Mouse (Mus musculus) G1E (cell line): ENCODE measurements at regions not wholly inside any gene's neighbourhood (a gene's known extent, or its start where the extent isn't known, plus 50 kb on each side); places are given as distances from the start of the nearest gene placed in this dataset.
A peak's percentile ranks its signal among the peaks of the same experiment; 100 is the strongest.

Experiments
- ATAC-seq: 2 replicates; pipeline ENCODE4 v1.8.0; 2016; ENCODE audit warnings: mild to moderate bottlenecking; ENCODE audit not compliant: insufficient number of reproducible peaks, poor library complexity, low FRiP score, severe bottlenecking; ENCODE audit errors: extremely low read depth
- DNase-seq: peaks from one replicate; pipeline ENCODE4 v3.0.0; 2012; ENCODE audit warnings: low spot score
- H3K27me3 ChIP-seq: 2 replicates; pipeline ENCODE4 v1.6.1; 2012; ENCODE audit warnings: mild to moderate bottlenecking, low read length, inconsistent platforms; ENCODE audit not compliant: insufficient read depth
- H3K36me3 ChIP-seq: replicated peaks from 2 replicates; pipeline ENCODE3; 2012; ENCODE audit warnings: mild to moderate bottlenecking, inconsistent platforms
- H3K4me1 ChIP-seq: 2 replicates; pipeline ENCODE4 v1.6.1; 2012; ENCODE audit warnings: low read depth, low read length, inconsistent platforms, mixed read lengths; ENCODE audit not compliant: insufficient read depth
- H3K4me3 ChIP-seq: 2 replicates; pipeline ENCODE4 v1.5.1; 2012; ENCODE audit warnings: low read depth, mild to moderate bottlenecking, inconsistent platforms, low read length, moderate library complexity, mixed read lengths
- H3K9me3 ChIP-seq: replicated peaks from 2 replicates; pipeline ENCODE4 v1.6.1; 2012; ENCODE audit warnings: inconsistent platforms
- CTCF ChIP-seq: IDR thresholded peaks from 2 replicates; pipeline ENCODE4 v1.5.1; 2012; ENCODE audit warnings: low read depth, low read length, inconsistent platforms, mixed read lengths
- GATA1 ChIP-seq: IDR thresholded peaks from 2 replicates; pipeline ENCODE4 v1.6.1; 2012; ENCODE audit warnings: borderline replicate concordance, low read length, inconsistent platforms, mixed read lengths
- GATA2 ChIP-seq: IDR thresholded peaks from 2 replicates; pipeline ENCODE4 v1.6.1; 2012; ENCODE audit warnings: low read depth, low read length, inconsistent platforms, borderline replicate concordance
- POLR2AphosphoS5 ChIP-seq: IDR thresholded peaks from 2 replicates; pipeline ENCODE4 v1.6.1; 2012; ENCODE audit warnings: low read depth, low read length, inconsistent platforms; ENCODE audit not compliant: insufficient replicate concordance
- TAL1 ChIP-seq: conservative IDR thresholded peaks from 2 replicates; pipeline ENCODE4 v1.6.1; 2012; ENCODE audit warnings: low read depth, low read length, inconsistent platforms, mixed read lengths

- H3K9me3 ChIP-seq, result no peaks in the 10 kb centered on the region
- H3K4me3 ChIP-seq, result no peak overlapping the region
- H3K36me3 ChIP-seq, result no peaks in the 10 kb centered on the region
- DNase-seq (no peak), ATAC-seq (no peak)
- H3K4me1 ChIP-seq, result no peaks in the 10 kb centered on the region
- TF ChIP-seq GATA2, result no peak
- TF ChIP-seq CTCF, result no peak
- no peak for TF ChIP-seq POLR2AphosphoS5
- no peak for TF ChIP-seq TAL1
- TF ChIP-seq GATA1, result no peak
- H3K27me3 ChIP-seq, result no peaks in the 10 kb centered on the region
Observed at GRCm38 (mm10) chr1:195312426-195312825, 135.9 kb upstream of the Cr2 start.

- TF ChIP-seq TAL1, result no peak
- no peak for TF ChIP-seq CTCF
- no peak for TF ChIP-seq GATA1
- no peak for TF ChIP-seq GATA2
- TF ChIP-seq POLR2AphosphoS5, result no peak
- Histone ChIP-seq H3K27me3 (no peaks in the 10 kb centered on the region), H3K36me3 (no peaks in the 10 kb centered on the region), H3K4me3 (no peak overlapping the region), H3K4me1 (no peaks in the 10 kb centered on the region), H3K9me3 (no peaks in the 10 kb centered on the region)
- DNase-seq (no peak), ATAC-seq (no peak)
Observed at GRCm38 (mm10) chr1:195285076-195285475, 108.6 kb upstream of the Cr2 start.

- ATAC-seq (no peak), DNase-seq (peak; percentile 100)
- H3K9me3 ChIP-seq, result no peaks in the 10 kb centered on the region
- no peaks in the 10 kb centered on the region for H3K27me3 ChIP-seq
- no peak overlapping the region for H3K4me3 ChIP-seq
- no peaks in the 10 kb centered on the region; the same call in 1 of the 2 replicates for H3K4me1 ChIP-seq
- TF ChIP-seq TAL1, result no peak
- TF ChIP-seq POLR2AphosphoS5, result no peak
- TF ChIP-seq GATA1, result no peak
- TF ChIP-seq CTCF, result no peak
- TF ChIP-seq GATA2, result no peak
- H3K36me3 ChIP-seq, result no peaks in the 10 kb centered on the region
Observed at GRCm38 (mm10) chr1:195241496-195241895, 65.0 kb upstream of the Cr2 start.

- no peak for DNase-seq
- no peak overlapping the region for H3K4me3 ChIP-seq
- no peaks in the 10 kb centered on the region for H3K36me3 ChIP-seq
- no peaks in the 10 kb centered on the region for H3K9me3 ChIP-seq
- no peaks in the 10 kb centered on the region for H3K4me1 ChIP-seq
- H3K27me3 ChIP-seq, result peaks cover 3% of the 10 kb centered on the region; the same call in 1 of the 2 replicates
- ATAC-seq, result peak; percentile 81
- no peak for TF ChIP-seq GATA1
- TF ChIP-seq TAL1, result no peak
- TF ChIP-seq POLR2AphosphoS5, result no peak
- no peak for TF ChIP-seq GATA2
- no peak; the same call in 1 of the 2 replicates for TF ChIP-seq CTCF
Observed at GRCm38 (mm10) chr1:195232658-195233057, 56.1 kb upstream of the Cr2 start.

GRCm38 (mm10) chr1:195227007-195227406 is 50.5 kb upstream of the Cr2 start:
- H3K4me1 ChIP-seq, result no peaks in the 10 kb centered on the region
- DNase-seq (no peak), ATAC-seq (no peak)
- TF ChIP-seq GATA1 (no peak), POLR2AphosphoS5 (no peak), GATA2 (no peak), TAL1 (no peak), CTCF (no peak)
- H3K27me3 ChIP-seq, result no peaks in the 10 kb centered on the region
- H3K9me3 ChIP-seq, result no peaks in the 10 kb centered on the region
- no peak overlapping the region for H3K4me3 ChIP-seq
- no peaks in the 10 kb centered on the region for H3K36me3 ChIP-seq
